Mouse (Mus musculus) megakaryocyte, adult 5-6 weeks (primary cell): ENCODE data around the gene Cep128. TPM values are rescaled to one million over a fixed set of nuclear protein-coding genes. Genes with fewer than 3 reads are reported as not detected.
"Not testable (repeated sequence)": the region's sequence is repeated elsewhere in the genome, so short reads cannot be mapped to it uniquely, and the experiment has no call there.

ENCODE experiments used
- ATAC-seq: 2 replicates; pipeline ENCODE4 v1.8.0; 2016; ENCODE audit warnings: mild to moderate bottlenecking, inconsistent platforms; ENCODE audit not compliant: poor library complexity, severe bottlenecking
- total RNA-seq, 2 experiments: library from RNA; stranded (forward) in 1 of 2; stranded (reverse) in 1 of 2; fragments of 153-499, 151-499 nt in 1 of 2; fragments of 221-1000, 200-1000 nt in 1 of 2; gene quantifications; 2 replicates each; pipeline versions ENCODE4 v1.2.3 to v1.2.4; 2015 to 2017

Cep128 gene
- total RNA-seq (2015) (30.8 and 37.3 TPM in 2 replicates), total RNA-seq (2017) (38.2 and 47.2 TPM in 2 replicates)

- ATAC-seq, result peak; percentile 96
Measured at GRCm38 (mm10) chr12:91384281-91385017, at the start of gene Cep128, which contains the start of gene Tshr. Cep128 (minus strand) TSS chr12:91384409. Tshr (plus strand) TSS chr12:91384563.

- ATAC-seq, result no peak
Measured at GRCm38 (mm10) chr12:91427129-91427528, 42.9 kb upstream of the Cep128 start.

GRCm38 (mm10) chr12:91426499-91426898, 42.3 kb upstream of the Cep128 start:
- ATAC-seq, result no peak

DNA sequence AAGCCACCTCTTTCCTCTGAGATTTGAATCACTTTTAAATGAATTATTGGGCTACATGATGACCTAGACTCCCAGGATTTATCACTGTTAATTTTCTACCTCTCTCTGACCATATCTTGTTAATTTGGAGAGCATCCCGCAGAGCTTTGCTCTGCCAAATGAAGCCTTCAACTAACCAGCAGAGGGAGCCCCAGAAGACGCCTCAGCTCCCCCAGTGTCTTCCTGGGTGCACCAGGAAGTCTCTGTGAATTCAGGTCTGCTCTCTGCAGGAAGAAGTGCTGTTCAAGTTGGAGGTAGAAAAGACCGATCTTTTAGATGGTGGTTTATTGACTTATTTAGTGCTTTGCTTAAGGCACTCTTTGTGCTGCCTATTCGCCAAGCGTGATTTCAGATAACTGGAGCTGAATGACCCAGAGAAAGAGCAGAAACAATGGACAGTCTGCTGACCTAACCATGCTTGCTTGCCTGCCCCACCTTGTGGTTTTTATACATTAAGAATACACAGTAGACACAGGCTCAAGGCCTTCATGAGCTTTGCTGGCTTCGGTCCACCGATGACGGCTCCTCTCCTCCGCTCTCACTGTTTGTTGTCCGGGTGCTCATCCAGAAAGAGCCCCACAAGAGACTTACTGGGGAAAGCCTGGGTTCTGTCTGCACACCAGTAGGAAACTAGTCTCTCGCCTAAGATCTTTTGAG, 39.1 kb upstream of the Cep128 start:
- peak; percentile 92 for ATAC-seq

DNA sequence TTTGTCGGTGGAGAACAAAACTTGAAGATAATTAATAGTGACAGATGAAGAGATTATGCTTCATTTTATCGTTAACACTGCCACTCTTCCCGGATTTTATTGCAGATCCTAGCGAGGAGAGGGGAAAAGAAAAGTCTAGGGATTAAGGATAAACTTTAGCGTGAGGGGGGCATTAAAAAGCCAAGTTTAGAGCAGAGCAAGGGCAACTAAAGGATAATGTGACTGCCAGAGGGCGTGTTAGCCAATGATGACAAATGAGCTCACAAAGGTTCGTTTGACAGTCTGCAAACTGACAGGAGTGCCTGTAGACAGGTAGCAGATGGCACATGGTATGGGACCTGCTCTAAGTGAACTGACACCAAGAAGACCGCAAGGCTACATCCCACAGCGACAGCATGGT, 37.1 kb upstream of the Cep128 start:
- no peak for ATAC-seq

GRCm38 (mm10) chr12:91418791-91419190, 34.6 kb upstream of the Cep128 start:
- peak; percentile 85 for ATAC-seq

GRCm38 (mm10) chr12:91416828-91417227, 32.6 kb upstream of the Cep128 start:
- ATAC-seq, result no peak

- no peak for ATAC-seq
Measured at GRCm38 (mm10) chr12:91415112-91415511, 30.9 kb upstream of the Cep128 start.

- no peak for ATAC-seq
Measured at GRCm38 (mm10) chr12:91412461-91413182, 28.4 kb upstream of the Cep128 start.

- peak; percentile 58 for ATAC-seq
Measured at GRCm38 (mm10) chr12:91410306-91410705, 26.1 kb upstream of the Cep128 start.

DNA sequence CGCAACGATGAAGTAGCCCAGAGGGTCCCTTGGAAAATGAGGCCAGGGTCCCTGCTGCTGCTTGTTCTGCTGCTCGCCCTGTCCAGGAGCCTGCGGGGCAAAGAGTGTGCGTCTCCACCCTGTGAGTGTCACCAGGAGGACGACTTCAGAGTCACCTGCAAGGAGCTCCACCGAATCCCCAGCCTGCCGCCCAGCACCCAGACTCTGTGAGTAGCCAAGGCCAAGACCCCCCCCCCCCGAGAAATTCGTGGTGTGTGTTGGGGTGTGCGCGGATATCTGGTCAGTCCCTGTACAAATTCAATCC, 16.8 kb upstream of the Cep128 start:
- peak; percentile 27 for ATAC-seq

DNA sequence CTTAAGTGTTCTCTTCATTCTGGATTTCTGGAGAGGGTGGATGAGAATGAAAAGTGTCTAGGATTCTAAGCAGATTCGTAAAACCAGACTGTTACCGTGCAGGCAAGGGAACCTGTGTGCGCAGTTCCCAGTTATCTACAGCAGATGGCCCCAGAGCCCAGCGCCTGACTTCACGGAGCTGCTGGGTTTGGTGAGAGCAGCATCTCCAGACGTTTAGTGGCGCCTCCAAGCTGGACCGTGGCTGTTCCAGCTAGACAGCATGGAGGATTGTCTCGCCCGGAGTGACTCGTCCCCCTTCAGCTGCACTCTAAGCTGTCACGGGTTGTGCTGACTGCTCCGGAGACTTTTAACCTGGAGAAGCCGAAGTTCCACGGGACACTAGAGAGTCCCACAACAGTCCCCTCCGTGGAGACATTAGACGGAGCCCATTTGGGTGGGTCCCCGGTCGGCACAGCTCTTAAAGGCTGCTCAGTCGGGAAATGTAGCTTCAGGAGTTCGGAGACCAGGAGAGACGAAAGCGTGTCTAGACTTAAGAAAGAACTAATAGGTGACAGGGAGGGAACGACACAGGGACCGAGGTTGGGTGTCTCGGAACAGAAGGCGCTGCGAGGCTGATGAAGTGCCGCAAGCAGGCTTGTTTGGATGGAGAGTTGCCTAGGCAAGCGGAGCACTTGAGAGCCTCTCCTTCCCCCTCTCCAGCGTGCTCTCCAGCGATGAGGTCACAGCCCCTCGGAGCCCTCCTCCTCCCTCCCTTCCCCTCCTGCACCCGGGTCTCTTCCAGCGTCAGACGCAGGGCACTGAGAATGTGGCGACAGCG, 16.2 kb upstream of the Cep128 start:
- ATAC-seq, result peak; percentile 96

DNA sequence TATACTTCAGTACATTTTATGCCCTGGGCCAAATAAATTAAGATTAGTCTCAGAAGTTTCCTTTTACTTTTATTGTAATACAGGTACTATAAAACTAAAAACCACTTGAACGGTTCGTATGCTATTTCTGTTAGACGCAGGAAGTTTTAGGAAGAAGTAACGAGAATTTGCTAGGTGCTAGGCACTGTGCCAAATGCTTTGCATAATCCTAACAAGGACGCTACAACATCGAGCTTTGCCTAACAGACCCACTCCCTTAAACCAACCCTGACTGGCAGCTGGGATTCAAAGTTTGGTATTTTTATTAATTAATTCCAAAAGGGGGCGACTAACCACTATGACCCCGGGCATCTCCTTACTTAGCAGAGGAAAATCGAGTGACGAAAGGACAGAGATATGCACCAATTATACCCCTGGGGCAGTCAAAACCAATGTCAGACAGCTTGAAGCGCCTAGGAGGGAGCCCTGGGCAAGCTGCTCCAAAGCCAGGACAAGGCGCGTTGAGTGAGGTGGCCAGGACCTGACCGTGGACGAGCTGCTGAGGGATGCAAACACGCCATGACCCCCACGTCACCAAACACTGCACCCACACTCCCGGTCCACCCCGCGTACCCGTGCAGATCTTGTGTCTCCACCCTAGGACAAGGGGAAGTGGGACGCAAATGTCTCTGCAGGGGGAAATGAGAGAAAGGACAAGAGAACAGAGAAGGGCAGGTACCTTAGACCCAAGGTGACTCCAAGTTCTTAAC, 519 bp downstream of the Cep128 start:
- peak; percentile 81 for ATAC-seq

- ATAC-seq, result peak; percentile 80
Measured at GRCm38 (mm10) chr12:91369173-91369572, 15.0 kb downstream of the Cep128 start.

DNA sequence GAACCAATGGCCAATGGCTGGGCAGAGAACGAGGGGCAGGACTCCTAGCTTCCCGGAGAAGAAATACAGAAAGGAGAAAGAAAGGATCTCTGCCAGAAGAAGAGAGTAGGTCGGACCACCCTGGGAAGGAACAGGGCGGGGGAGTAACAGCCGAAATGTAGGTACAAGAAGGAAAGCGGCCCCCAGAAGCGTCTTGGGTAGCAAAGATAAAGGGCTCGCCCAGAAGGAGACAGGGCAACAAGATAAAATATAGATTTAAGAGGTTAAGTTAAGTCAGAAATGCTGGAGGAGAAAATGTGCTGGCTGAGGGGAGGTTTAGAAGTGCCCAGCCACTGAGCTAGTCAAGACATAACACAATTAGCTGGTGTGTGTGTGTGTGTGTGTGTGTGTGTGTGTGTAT, 30.4 kb downstream of the Cep128 start:
- ATAC-seq, result no peak

DNA sequence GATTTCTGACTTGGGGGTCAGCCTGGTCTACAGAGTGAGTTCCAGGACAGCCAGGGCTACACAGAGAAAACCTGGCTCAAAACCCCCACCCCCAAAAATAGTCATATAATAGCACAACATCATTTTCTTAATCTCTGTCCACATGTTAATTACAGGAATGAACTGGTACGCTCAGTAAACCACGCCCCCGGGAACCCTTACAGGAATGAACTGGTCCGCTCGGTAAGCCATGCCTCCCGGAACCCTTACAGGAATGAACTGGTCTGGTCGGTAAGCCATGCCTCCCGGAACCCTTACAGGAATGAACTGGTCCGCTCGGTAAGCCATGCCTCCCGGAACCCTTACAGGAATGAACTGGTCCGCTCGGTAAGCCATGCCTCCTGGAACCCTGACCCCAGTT, 45.6 kb downstream of the Cep128 start:
- ATAC-seq, result not testable (repeated sequence)

DNA sequence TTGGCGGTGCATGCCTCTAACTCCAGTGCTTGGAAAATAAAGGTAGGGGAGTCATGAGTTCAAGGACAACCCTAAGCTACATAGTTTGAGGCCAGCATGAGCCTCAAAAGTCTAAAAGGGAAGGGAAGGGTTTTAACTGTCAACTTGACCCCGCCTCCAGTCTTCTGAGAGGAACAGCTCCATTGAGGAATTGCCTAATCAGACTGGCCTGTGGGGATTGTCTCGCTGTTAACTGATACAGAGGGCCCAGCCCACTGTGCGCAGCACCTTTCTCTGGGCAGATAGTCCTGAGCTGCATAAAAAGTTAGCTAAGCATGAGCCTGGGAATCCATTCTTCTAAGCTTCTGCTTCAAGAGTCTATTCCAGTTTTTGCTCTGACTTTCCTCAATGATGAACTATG, 56.7 kb downstream of the Cep128 start:
- peak; percentile 83 for ATAC-seq

DNA sequence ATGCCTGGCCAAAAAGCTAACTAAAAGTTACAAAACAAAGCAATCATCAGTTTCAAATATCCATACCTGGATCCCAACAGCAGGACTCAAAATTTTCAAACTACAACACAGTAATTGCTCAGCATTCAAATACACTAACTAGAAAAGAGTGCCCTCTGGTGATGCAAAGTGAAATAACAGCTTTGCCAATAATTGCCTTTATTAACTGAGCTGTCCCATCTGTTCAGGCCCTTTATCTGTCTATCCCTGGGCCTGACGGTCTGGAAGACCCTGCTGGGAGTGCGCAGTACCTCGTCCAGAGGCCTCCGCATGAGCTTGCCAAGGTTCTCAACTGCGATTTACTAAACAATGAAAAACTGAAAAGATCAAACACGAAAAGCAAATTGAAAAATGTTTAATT, 58.1 kb downstream of the Cep128 start:
- ATAC-seq, result peak; percentile 68

GRCm38 (mm10) chr12:91315026-91315425, 69.2 kb downstream of the Cep128 start:
- ATAC-seq, result no peak

DNA sequence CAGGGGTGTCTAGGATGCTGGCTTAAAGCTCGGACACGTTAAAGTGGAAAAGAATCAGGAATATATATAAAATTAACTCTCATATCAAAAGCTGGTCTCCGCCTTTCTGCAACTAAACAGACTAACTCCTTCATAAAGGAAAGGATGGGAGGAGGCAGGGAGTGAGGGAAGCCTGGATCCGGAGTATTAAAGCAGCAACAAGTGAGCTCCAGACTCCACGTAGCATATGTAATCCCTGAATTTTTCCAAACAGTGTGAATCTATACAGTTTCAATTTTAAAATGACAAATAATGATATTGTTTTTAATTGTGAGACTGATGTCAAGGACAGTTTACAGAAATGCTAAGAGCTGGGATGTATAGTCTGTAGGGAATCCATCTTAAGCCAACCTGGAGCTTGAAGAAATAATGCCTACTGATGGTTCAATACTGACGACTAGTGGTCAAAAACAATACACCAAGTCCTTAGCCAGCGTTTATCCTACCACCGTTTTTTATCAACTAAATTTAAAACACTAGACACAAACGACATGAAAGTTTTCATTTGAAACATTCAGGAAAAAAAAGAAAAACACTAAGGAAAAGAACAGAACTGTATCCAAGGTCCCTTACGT, 70.1 kb downstream of the Cep128 start:
- peak; percentile 66; the same call in 1 of the 2 replicates for ATAC-seq
